Comparison of ENCODE assay signal across 7 mouse cellular contexts in the genomic region with DNA sequence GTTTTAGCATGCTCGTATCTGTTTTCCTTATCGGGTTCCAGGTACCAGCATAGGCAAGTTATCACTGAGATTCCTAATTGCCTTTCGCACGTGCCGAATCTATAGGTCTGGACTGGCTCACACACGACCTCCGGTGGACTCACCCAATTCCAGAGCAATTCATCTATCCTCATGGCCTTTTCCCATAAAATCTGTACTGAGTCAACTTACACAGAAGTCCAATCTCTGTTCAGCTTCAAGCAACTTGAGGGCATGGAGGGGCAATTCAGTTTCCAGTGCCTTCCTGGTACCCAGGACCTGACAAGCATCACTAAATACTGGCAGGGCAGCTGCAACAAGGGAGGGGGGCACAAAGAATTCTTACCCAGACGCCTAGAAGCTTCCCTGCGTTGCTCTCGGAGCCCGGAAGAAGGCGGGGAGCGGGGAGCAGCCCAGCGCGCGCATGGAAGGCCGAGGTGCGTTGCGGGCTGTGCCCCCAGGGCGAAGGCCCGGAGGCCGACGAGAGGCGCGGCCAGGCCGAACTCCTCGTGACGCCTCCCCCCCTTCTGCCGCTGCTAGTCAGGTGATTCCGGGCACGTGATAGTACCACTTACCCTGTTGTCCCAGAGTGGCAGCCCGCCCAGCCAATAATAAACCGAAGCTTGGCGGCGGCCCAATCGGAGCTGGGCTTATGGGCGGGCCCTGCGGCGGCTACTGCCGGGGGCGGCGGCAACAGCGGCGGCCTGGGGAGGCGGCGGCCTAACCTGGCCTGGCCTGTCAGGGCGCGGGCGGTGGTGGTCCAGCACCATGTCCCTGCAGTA. TPM values are rescaled to one million over a fixed set of nuclear protein-coding genes. Genes with fewer than 3 reads are reported as not detected.
DNase-seq lines count a peak whose midpoint lies in the region; ATAC-seq lines count a peak whose summit lies in the region.

A gene (plus strand): TSS at position 699 of the 800 bp plus-strand sequence.

- peak; percentile 92 for ATAC-seq in granulocyte monocyte progenitor cell, adult 5-6 weeks (replicated peaks; ENCODE audit: poor library complexity, severe bottlenecking)
- ATAC-seq in midbrain, embryonic 13.5 days = peak; percentile 99

- peaks cover 44% of the 10 kb centered on the region for H3K36me3 ChIP-seq in embryonic facial prominence, embryonic 10.5 days (replicated peaks)
- H3K36me3 ChIP-seq in limb, embryonic 10.5 days = peaks cover 44% of the 10 kb centered on the region
- peaks cover 34% of the 10 kb centered on the region for H3K36me3 ChIP-seq in midbrain, embryonic 13.5 days

- peak within 1 kb of the TSS; percentile 98 for H3K4me3 ChIP-seq in embryonic facial prominence, embryonic 10.5 days
- peak within 1 kb of the TSS; percentile 95 for H3K4me3 ChIP-seq in limb, embryonic 10.5 days
- H3K4me3 ChIP-seq in midbrain, embryonic 13.5 days (replicated peaks) = peak within 1 kb of the TSS; percentile 100

- H3K4me1 ChIP-seq in embryonic facial prominence, embryonic 10.5 days = peaks cover 23% of the 10 kb centered on the region
- H3K4me1 ChIP-seq in limb, embryonic 10.5 days = peaks cover 26% of the 10 kb centered on the region
- H3K4me1 ChIP-seq in midbrain, embryonic 13.5 days (replicated peaks) = peaks cover 33% of the 10 kb centered on the region

- H3K4me2 ChIP-seq in midbrain, embryonic 13.5 days (replicated peaks) = peak within 1 kb of the TSS; percentile 93

- WGBS in embryonic facial prominence, embryonic 10.5 days = 2% methylated on average over 49 of the region's 49 CpGs
- WGBS in limb, embryonic 10.5 days = 1% methylated on average over 49 of the region's 49 CpGs
- WGBS in midbrain, embryonic 13.5 days = 1% methylated on average over 49 of the region's 49 CpGs

- H3K9me3 ChIP-seq in embryonic facial prominence, embryonic 10.5 days = no peaks in the 10 kb centered on the region
- no peaks in the 10 kb centered on the region for H3K9me3 ChIP-seq in limb, embryonic 10.5 days (replicated peaks)
- H3K9me3 ChIP-seq in midbrain, embryonic 13.5 days = no peaks in the 10 kb centered on the region

- H3K9ac ChIP-seq in midbrain, embryonic 13.5 days (replicated peaks) = peak within 1 kb of the TSS; percentile 98

- peak within 1 kb of the TSS; percentile 92 for H3K27ac ChIP-seq in embryonic facial prominence, embryonic 10.5 days (replicated peaks)
- H3K27ac ChIP-seq in limb, embryonic 10.5 days = peak within 1 kb of the TSS; percentile 91
- H3K27ac ChIP-seq in midbrain, embryonic 13.5 days = peak within 1 kb of the TSS; percentile 90

- peak; percentile 100 for DNase-seq in adrenal gland, postnatal 10 days
- DNase-seq in embryonic facial prominence, embryonic 10.5 days (ENCODE audit: low spot score) = peak; percentile 99
- peak; percentile 100 for DNase-seq in kidney, adult 11 months
- DNase-seq in limb, embryonic 10.5 days (ENCODE audit: low spot score) = peak; percentile 100
- DNase-seq in spleen, adult 12 weeks (ENCODE audit: low spot score) = peak; percentile 99

- H3K27me3 ChIP-seq in embryonic facial prominence, embryonic 10.5 days (replicated peaks; ENCODE audit: low read depth, poor library complexity, severe bottlenecking) = no peaks in the 10 kb centered on the region
- H3K27me3 ChIP-seq in limb, embryonic 10.5 days (ENCODE audit: low read depth, poor library complexity, severe bottlenecking) = no peaks in the 10 kb centered on the region
- no peaks in the 10 kb centered on the region for H3K27me3 ChIP-seq in midbrain, embryonic 13.5 days

RNA-seq across cellular contexts. Expression of the gene that starts here (rescaled TPM):
- 10 to 100 TPM; 75.9 to 79.0 TPM for total RNA-seq in adrenal gland, postnatal 10 days (2021)
- 34.1 and 37.9 TPM in 2 replicates for polyA plus RNA-seq in embryonic facial prominence, embryonic 10.5 days (2016; fragmentation: Nextera tagmentation; extraction: Ambion mirVana)
- 27.2 and 40.0 TPM in 2 replicates for total RNA-seq in granulocyte monocyte progenitor cell, adult 5-6 weeks (2014; fragmentation: Nextera tagmentation)
- total RNA-seq in granulocyte monocyte progenitor cell, adult 5-6 weeks (2017) = 35.5 and 48.8 TPM in 2 replicates
- polyA plus RNA-seq in limb, embryonic 10.5 days (2016; fragmentation: Nextera tagmentation; extraction: Ambion mirVana) = 33.2 and 38.9 TPM in 2 replicates
- 45.0 and 45.5 TPM in 2 replicates for polyA plus RNA-seq in midbrain, embryonic 13.5 days (2015; fragmentation: Nextera tagmentation; extraction: Ambion mirVana)

Comparison
In these comparisons a context has a peak if more than half of its experiments do, and no peak if none do; other contexts are left out.
1. Peak in every context shown above with its lines: DNase-seq, ATAC-seq, H3K4me3 ChIP-seq and H3K27ac ChIP-seq.